Mouse (Mus musculus) neural tube, embryonic 13.5 days (tissue): ENCODE measurements around the gene Kcnk12. TPM values are rescaled to one million over a fixed set of nuclear protein-coding genes. Genes with fewer than 3 reads are reported as not detected.
A peak's percentile ranks its signal among the peaks of the same experiment; 100 is the strongest.

Source experiments
- ATAC-seq: fragments of 200-750 bp; cut with Nextera tagmentation; 2 replicates; pipeline ENCODE4 v1.8.0; 2017; ENCODE audit warnings: low read depth, mild to moderate bottlenecking, moderate TSS enrichment, moderate library complexity
- H3K27ac ChIP-seq: fragments of 300-500 bp; sonication (generic); replicated peaks from 2 replicates; pipeline ENCODE4 v1.5.1; 2015; ENCODE audit warnings: moderate library complexity, mild to moderate bottlenecking, inconsistent platforms
- H3K27me3 ChIP-seq: fragments of 300-500 bp; sonication (generic); 2 replicates; pipeline ENCODE4 v1.6.1; 2015; ENCODE audit warnings: mild to moderate bottlenecking, inconsistent platforms
- H3K36me3 ChIP-seq: fragments of 300-500 bp; sonication (generic); 2 replicates; pipeline ENCODE4 v1.6.1; 2015; ENCODE audit warnings: mild to moderate bottlenecking, inconsistent platforms
- H3K4me1 ChIP-seq: fragments of 300-500 bp; sonication (generic); replicated peaks from 2 replicates; pipeline ENCODE4 v1.6.1; 2015; ENCODE audit warnings: inconsistent platforms
- H3K4me2 ChIP-seq: fragments of 300-500 bp; sonication (generic); 2 replicates; pipeline ENCODE4 v1.6.1; 2015; ENCODE audit warnings: inconsistent platforms, mild to moderate bottlenecking, moderate library complexity
- H3K4me3 ChIP-seq: fragments of 300-500 bp; sonication (generic); 2 replicates; pipeline ENCODE4 v1.5.1; 2015; ENCODE audit warnings: mild to moderate bottlenecking, inconsistent platforms
- H3K9ac ChIP-seq: fragments of 300-500 bp; sonication (generic); 2 replicates; pipeline ENCODE4 v1.6.1; 2015; ENCODE audit warnings: moderate library complexity, mild to moderate bottlenecking, inconsistent platforms
- H3K9me3 ChIP-seq: fragments of 300-500 bp; sonication (generic); 2 replicates; pipeline ENCODE4 v1.6.1; 2016; ENCODE audit warnings: inconsistent platforms
- WGBS: fragments of 180-500 bp; shearing (Covaris S2); methylation state at CpG from one replicate; pipeline ENCODE4 v1.1.7; 2015; 5-methylcytosine and 5-hydroxymethylcytosine counted together
- polyA plus RNA-seq: library from polyadenylated mRNA; unstranded; fragments of >200 nt; fragmentation: Nextera tagmentation; extraction: Ambion mirVana; gene quantifications from 2 replicates; pipeline ENCODE4 v1.2.1, GENCODE M21; 2015

Kcnk12 gene
- polyA plus RNA-seq, 1 experiment from 2014 or later = 0.25 TPM

DNA sequence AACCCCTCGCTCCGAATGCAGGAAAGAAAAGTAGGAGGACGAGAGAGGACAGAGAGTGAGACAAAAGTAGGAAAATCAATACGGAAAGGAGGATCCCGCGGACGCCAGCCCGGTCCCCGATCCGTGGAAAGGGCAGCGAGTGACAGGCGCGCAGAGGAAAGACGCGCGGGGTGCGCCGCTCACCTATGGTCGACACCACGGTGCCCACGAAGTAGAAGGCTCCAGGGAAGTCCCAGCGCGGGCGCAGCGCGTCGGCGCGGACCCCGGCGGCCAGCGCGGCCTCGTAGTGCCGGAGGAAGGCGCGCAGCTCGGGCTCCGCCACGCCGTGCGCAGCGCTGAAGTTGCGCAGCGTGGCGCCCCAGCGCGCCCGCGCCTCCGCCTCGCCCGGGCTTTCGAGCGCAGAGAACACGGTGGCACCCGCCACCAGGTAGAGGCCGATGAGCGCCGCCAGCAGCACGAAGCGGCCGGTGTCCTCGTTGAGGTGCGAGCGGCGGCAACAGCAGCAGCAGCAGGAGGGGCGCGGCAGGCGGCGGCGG, 845 bp downstream of the Kcnk12 start:
- Histone ChIP-seq H3K4me2 (peak overlapping the region; percentile 96), H3K9ac (peak overlapping the region; percentile 64), H3K27me3 (peaks cover 82% of the 10 kb centered on the region), H3K4me1 (peaks cover 27% of the 10 kb centered on the region), H3K4me3 (peak overlapping the region; percentile 52), H3K9me3 (no peaks in the 10 kb centered on the region), H3K36me3 (no peaks in the 10 kb centered on the region), H3K27ac (no peak overlapping the region)
- under 1% methylated on average over 59 of the region's 72 CpGs for WGBS
- peak; percentile 51; the same call in 1 of the 2 replicates for ATAC-seq

DNA sequence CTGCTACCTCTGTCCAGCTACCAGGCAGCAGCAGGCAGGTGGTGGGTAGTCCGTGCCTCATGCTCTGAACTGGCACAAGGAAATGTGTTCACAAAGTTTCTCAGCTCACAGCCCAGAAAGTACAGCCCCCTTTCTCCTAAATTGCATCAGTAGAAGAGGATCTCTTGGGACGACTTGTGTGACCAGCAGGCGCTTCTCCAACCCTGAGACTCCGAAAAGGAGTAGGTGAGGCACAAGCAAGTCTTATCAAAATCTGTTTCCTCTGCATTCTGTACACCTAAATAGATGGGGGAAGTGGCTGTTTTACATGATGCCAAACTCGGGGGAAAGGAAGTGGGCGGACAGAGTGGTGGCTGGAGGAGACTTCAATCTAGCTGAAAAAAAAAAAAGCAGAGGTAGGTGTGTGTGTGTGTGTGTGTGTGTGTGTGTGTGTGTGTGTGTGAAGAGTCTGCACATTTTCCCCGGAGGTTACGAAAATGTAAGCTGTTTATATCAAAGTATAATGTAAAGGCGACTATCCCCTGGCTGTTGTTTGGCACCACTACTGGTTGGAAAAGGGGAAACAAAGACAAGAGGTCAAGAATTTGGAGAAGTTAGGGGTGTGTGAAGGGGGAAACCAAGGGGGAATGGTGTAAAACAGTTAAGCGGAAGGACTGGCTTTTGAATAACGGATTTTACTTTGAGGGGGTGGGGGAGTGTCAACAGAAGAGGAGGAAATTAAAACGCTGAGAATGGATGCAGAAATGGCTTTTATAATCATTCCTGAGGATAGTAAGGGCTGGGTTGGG, 1.7 kb downstream of the Kcnk12 start:
- 25% methylated on average over 12 of the region's 12 CpGs for WGBS
- H3K27me3 ChIP-seq = peaks cover 84% of the 10 kb centered on the region
- H3K9me3 ChIP-seq = no peaks in the 10 kb centered on the region
- peak overlapping the region; percentile 52 for H3K4me3 ChIP-seq
- peaks cover 27% of the 10 kb centered on the region for H3K4me1 ChIP-seq
- H3K4me2 ChIP-seq = peak overlapping the region; percentile 96
- H3K9ac ChIP-seq = no peak overlapping the region
- ATAC-seq = no peak
- H3K36me3 ChIP-seq = no peaks in the 10 kb centered on the region
- H3K27ac ChIP-seq = no peak overlapping the region

GRCm38 (mm10) chr17:87794801-87795200, 3.0 kb downstream of the Kcnk12 start:
- Histone ChIP-seq H3K4me1 (peaks cover 27% of the 10 kb centered on the region), H3K4me2 (no peak overlapping the region), H3K36me3 (no peaks in the 10 kb centered on the region), H3K27me3 (peaks cover 73% of the 10 kb centered on the region), H3K4me3 (no peak overlapping the region), H3K27ac (no peak overlapping the region), H3K9me3 (no peaks in the 10 kb centered on the region), H3K9ac (no peak overlapping the region)
- ATAC-seq = no peak
- WGBS = 76% methylated on average over 5 of the region's 5 CpGs

DNA sequence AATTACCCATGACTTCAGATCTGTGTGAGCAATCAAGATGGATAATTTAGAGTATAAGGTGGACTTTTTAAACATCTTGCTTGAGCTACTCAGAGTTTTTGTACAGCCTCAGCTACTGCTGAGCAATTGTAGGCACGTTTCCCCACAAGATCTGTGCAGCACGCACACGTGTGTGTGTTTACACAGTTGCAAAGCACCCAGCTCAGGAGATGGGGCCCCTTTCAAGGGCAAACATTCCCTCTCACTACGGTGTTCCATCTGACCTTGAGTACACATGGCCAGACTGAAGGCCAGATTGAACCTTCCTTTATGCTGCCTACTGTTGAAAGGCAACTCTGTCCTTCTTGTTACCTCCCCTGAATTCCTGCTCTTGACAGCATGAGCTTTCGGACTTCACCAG, 4.5 kb downstream of the Kcnk12 start:
- Histone ChIP-seq H3K9me3 (no peaks in the 10 kb centered on the region), H3K4me3 (no peak overlapping the region), H3K27me3 (peaks cover 58% of the 10 kb centered on the region), H3K36me3 (no peaks in the 10 kb centered on the region), H3K9ac (no peak overlapping the region), H3K4me1 (peaks cover 20% of the 10 kb centered on the region), H3K27ac (no peak overlapping the region), H3K4me2 (no peak overlapping the region)
- 71% methylated on average over 5 of the region's 5 CpGs for WGBS
- ATAC-seq = no peak

- H3K4me1 ChIP-seq = peaks cover 15% of the 10 kb centered on the region
- peaks cover 53% of the 10 kb centered on the region for H3K27me3 ChIP-seq
- no peaks in the 10 kb centered on the region for H3K9me3 ChIP-seq
- no peak overlapping the region for H3K4me2 ChIP-seq
- 57% methylated on average over 12 of the region's 12 CpGs for WGBS
- no peaks in the 10 kb centered on the region for H3K36me3 ChIP-seq
- no peak overlapping the region for H3K9ac ChIP-seq
- no peak for ATAC-seq
- no peak overlapping the region for H3K4me3 ChIP-seq
- no peak overlapping the region for H3K27ac ChIP-seq
Measured at GRCm38 (mm10) chr17:87792623-87793315, 5.0 kb downstream of the Kcnk12 start.

DNA sequence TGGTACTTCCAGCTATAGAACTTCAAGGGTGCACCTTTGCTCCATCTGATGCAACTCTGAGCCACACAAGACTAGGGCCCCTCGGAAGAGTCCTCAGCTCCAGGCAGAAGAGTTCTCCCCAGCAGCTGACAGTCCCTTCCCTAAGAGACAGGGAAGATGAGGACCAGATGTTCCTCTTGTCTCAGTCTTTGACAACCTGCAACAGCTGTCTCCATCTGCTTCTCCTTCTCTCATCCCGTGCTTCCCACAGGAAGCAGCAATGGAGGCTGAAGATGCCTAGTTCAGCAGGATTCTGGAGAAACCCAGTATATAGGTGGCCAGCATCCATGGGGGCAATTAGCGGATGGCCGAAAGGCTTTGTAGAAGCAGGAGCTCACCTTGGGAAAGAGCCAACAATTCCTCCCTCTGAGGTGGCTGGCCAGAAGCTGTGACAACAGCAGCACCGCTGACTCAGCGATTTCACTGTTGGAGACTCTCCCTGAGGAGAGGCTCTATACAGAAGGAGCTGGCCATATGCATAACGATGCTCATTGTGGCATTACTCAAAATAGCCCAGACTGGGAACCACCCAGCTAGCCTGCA, 6.2 kb downstream of the Kcnk12 start:
- H3K27me3 ChIP-seq = peaks cover 41% of the 10 kb centered on the region
- no peak overlapping the region for H3K9ac ChIP-seq
- no peaks in the 10 kb centered on the region for H3K9me3 ChIP-seq
- 74% methylated on average over 7 of the region's 7 CpGs for WGBS
- no peaks in the 10 kb centered on the region for H3K36me3 ChIP-seq
- no peak overlapping the region for H3K27ac ChIP-seq
- ATAC-seq = no peak
- no peak overlapping the region for H3K4me3 ChIP-seq
- no peak overlapping the region for H3K4me2 ChIP-seq
- H3K4me1 ChIP-seq = peaks cover 3% of the 10 kb centered on the region

GRCm38 (mm10) chr17:87790661-87791060, 7.1 kb downstream of the Kcnk12 start:
- Histone ChIP-seq H3K9ac (no peak overlapping the region), H3K36me3 (no peaks in the 10 kb centered on the region), H3K27me3 (peaks cover 32% of the 10 kb centered on the region), H3K9me3 (no peaks in the 10 kb centered on the region), H3K4me1 (no peaks in the 10 kb centered on the region), H3K27ac (no peak overlapping the region), H3K4me3 (no peak overlapping the region), H3K4me2 (no peak overlapping the region)
- WGBS = 94% methylated on average over 5 of the region's 5 CpGs
- no peak for ATAC-seq

DNA sequence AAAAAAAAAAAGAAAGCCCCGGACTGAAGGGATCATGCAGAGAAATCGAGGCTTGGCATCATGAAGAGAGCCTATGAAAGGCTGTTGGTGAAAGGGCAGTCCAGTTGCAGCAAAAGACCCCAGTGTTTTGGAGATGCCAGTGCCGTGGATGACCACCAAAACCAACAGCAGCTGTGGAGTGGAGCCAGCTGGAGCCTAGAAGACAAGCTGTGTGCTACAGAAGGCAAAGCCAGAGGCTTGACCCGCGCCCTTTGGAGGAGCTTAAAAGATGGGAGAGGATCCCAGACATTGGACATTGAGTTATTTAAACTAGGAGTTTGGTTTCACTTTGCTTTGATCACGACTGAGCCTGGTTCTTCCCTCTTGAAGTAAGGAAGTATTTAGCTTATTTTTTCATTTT, 9.6 kb downstream of the Kcnk12 start:
- Histone ChIP-seq H3K4me1 (no peaks in the 10 kb centered on the region), H3K4me3 (no peak overlapping the region), H3K27ac (no peak overlapping the region), H3K27me3 (peaks cover 7% of the 10 kb centered on the region; the same call in 1 of the 2 replicates), H3K4me2 (no peak overlapping the region), H3K9ac (no peak overlapping the region), H3K36me3 (no peaks in the 10 kb centered on the region), H3K9me3 (no peaks in the 10 kb centered on the region)
- no peak for ATAC-seq
- WGBS = 84% methylated on average over 6 of the region's 6 CpGs

DNA sequence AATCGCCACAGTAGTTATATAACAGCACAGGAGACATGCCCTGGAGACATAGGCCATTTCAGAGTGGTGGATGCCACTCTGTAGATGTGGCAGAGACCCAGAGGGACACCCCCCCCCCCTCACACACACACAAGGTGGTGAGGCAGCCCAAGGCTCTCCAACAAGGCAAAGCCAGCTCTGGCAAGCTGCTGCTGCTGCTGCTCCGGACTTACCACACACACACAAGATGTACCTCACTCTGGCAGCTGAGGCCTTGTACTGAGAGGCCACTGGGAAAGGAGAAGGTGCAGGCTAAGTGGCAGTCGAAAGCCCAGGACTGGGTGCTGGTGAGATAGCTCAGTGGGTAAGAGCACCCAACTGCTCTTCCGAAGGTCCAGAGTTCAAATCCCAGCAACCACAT, 10.1 kb downstream of the Kcnk12 start:
- no peaks in the 10 kb centered on the region for H3K36me3 ChIP-seq
- 0 out of 2 replicates have a peak, but pooled peaks cover 6% of the 10 kb centered on the region for H3K27me3 ChIP-seq
- no peak overlapping the region for H3K4me3 ChIP-seq
- no peak for ATAC-seq
- no peak overlapping the region for H3K27ac ChIP-seq
- no peak overlapping the region for H3K9ac ChIP-seq
- no peak overlapping the region for H3K4me2 ChIP-seq
- H3K9me3 ChIP-seq = no peaks in the 10 kb centered on the region
- no peaks in the 10 kb centered on the region for H3K4me1 ChIP-seq
- 88% methylated on average over 4 of the region's 4 CpGs for WGBS

- Histone ChIP-seq H3K9me3 (no peaks in the 10 kb centered on the region), H3K27ac (no peak overlapping the region), H3K36me3 (no peaks in the 10 kb centered on the region), H3K9ac (no peak overlapping the region), H3K4me1 (no peaks in the 10 kb centered on the region), H3K4me2 (no peak overlapping the region), H3K4me3 (no peak overlapping the region), H3K27me3 (no peaks in the 10 kb centered on the region)
- ATAC-seq = no peak
- WGBS = 95% methylated on average over 15 of the region's 15 CpGs
Measured at GRCm38 (mm10) chr17:87785721-87786120, 12.1 kb downstream of the Kcnk12 start.

- Histone ChIP-seq H3K4me2 (no peak overlapping the region), H3K4me3 (no peak overlapping the region), H3K9ac (no peak overlapping the region), H3K9me3 (no peaks in the 10 kb centered on the region), H3K27ac (no peak overlapping the region), H3K27me3 (no peaks in the 10 kb centered on the region), H3K4me1 (no peaks in the 10 kb centered on the region), H3K36me3 (no peaks in the 10 kb centered on the region)
- WGBS = 81% methylated on average over 2 of the region's 2 CpGs
- ATAC-seq = no peak
Measured at GRCm38 (mm10) chr17:87784911-87785310, 12.9 kb downstream of the Kcnk12 start.

- Histone ChIP-seq H3K4me2 (no peak overlapping the region), H3K27me3 (no peaks in the 10 kb centered on the region), H3K27ac (no peak overlapping the region), H3K4me1 (no peaks in the 10 kb centered on the region), H3K4me3 (no peak overlapping the region), H3K9me3 (no peaks in the 10 kb centered on the region), H3K9ac (no peak overlapping the region), H3K36me3 (no peaks in the 10 kb centered on the region)
- WGBS = 67% methylated on average over 14 of the region's 14 CpGs
- no peak for ATAC-seq
Measured at GRCm38 (mm10) chr17:87784141-87784831, 13.5 kb downstream of the Kcnk12 start.
